Mouse (Mus musculus) E14TG2a.4 (cell line): Measurements from ENCODE around the gene Syndig1.
A peak's percentile ranks its signal among the peaks of the same experiment; 100 is the strongest.

Source experiments
- H3K27me3 ChIP-seq: 2 replicates; pipeline ENCODE4 v1.6.1; 2014; ENCODE audit warnings: low read length, control low read depth; ENCODE audit not compliant: insufficient read depth
- H3K36me3 ChIP-seq: 2 replicates; pipeline ENCODE4 v1.6.1; 2014; ENCODE audit warnings: low read length, control low read depth; ENCODE audit not compliant: insufficient read depth
- H3K4me1 ChIP-seq: replicated peaks from 2 replicates; pipeline ENCODE4 v1.6.1; 2014; ENCODE audit warnings: low read depth, low read length, control low read depth
- H3K4me3 ChIP-seq: replicated peaks from 2 replicates; pipeline ENCODE4 v1.5.1; 2014; ENCODE audit warnings: mild to moderate bottlenecking, low read length
- H3K9me3 ChIP-seq: 2 replicates; pipeline ENCODE4 v1.6.1; 2014; ENCODE audit warnings: low read length, control low read depth
- CTCF ChIP-seq: conservative IDR thresholded peaks from 2 replicates; pipeline ENCODE4 v1.5.1; 2014; ENCODE audit warnings: low read length
- NANOG ChIP-seq: IDR thresholded peaks from 2 replicates; pipeline ENCODE4 v1.6.1; 2014; ENCODE audit warnings: borderline replicate concordance, low read length, mixed read lengths
- POU5F1 ChIP-seq: IDR thresholded peaks from 2 replicates; pipeline ENCODE4 v1.6.1; 2014; ENCODE audit warnings: low read length, borderline replicate concordance

Gene Syndig1

DNA sequence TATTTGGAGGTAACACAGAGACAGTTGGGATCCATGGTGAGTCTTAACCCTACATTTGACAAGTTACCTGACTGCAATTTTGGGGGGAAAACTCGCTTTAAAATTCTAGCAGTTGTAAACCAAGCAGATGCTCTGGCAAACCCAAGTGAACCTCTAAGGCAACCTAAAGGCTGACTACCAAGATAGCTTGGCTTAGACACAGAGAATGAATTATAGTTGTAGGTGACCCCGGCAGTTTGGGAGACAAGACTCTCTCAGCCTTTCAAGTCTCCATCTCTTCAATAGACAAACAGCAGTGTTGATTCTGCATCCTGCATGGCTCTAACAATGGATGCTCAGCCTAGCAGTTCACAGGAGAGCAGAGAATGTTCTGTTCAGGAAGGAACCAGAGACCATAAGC lies at the start of gene Syndig1:
Syndig1 (plus strand) TSS at position 301 of the 400 bp plus-strand sequence.
- H3K36me3 ChIP-seq = no peaks in the 10 kb centered on the region
- H3K9me3 ChIP-seq = no peaks in the 10 kb centered on the region
- H3K27me3 ChIP-seq = peaks cover 44% of the 10 kb centered on the region
- peaks cover 35% of the 10 kb centered on the region for H3K4me1 ChIP-seq
- peak within 1 kb of the TSS; percentile 83 for H3K4me3 ChIP-seq
- TF ChIP-seq CTCF = no peak
- TF ChIP-seq POU5F1 = no peak
- no peak for TF ChIP-seq NANOG

DNA sequence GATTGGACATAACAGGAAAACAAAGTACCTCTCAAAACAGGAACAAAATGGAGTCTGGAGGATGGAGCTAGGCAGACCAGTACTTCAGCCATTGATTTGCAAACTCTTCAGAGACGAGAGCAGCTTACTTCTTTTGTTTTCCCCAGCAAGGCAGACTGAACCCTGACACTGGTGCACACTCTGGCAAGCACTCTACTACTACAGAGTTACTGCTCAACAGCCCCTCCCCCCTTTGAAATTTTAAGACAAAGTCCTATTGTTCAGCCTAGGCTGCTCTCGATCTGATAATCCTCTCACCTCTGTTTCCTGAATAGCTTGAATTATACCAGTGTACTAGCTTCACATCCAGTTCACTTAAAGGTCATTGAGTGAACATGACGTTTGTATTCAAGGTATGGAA lies 30.4 kb upstream of the Syndig1 start:
- no peaks in the 10 kb centered on the region for H3K36me3 ChIP-seq
- peaks cover 28% of the 10 kb centered on the region for H3K4me1 ChIP-seq
- TF ChIP-seq NANOG (peak; percentile 7; the same call in 1 of the 2 replicates), POU5F1 (no peak), CTCF (no peak)
- no peaks in the 10 kb centered on the region for H3K27me3 ChIP-seq
- no peak overlapping the region for H3K4me3 ChIP-seq
- no peaks in the 10 kb centered on the region for H3K9me3 ChIP-seq

DNA sequence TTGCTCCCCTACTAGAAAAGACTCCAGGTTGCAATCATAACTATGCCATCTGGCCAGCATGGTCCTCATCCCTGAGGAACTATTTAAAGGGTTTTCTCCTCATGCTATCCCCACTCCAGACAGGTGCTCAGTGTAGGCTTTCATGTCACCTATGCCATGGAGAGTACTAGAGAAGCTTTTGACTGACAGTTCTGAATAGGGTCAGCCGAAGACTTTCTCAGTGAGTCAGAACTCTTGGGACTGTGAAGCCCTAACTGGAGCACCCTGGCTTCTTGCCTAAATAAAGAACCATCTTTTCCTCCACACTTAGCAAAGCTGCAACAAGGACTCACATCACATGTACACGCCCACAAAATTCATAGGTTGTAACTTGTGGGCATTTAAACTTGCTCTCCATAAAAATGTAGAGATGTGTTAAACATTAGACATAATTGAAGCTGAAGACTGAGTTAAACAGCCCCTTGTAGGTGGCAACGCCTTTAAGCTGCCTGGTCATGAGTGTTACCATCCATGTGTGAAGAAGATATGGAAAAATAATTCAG lies 24.3 kb upstream of the Syndig1 start:
- Histone ChIP-seq H3K4me3 (no peak overlapping the region), H3K36me3 (no peaks in the 10 kb centered on the region), H3K27me3 (no peaks in the 10 kb centered on the region), H3K4me1 (peaks cover 1% of the 10 kb centered on the region; the same call in 1 of the 2 replicates), H3K9me3 (no peaks in the 10 kb centered on the region)
- no peak for TF ChIP-seq CTCF
- TF ChIP-seq POU5F1 = no peak
- no peak for TF ChIP-seq NANOG

DNA sequence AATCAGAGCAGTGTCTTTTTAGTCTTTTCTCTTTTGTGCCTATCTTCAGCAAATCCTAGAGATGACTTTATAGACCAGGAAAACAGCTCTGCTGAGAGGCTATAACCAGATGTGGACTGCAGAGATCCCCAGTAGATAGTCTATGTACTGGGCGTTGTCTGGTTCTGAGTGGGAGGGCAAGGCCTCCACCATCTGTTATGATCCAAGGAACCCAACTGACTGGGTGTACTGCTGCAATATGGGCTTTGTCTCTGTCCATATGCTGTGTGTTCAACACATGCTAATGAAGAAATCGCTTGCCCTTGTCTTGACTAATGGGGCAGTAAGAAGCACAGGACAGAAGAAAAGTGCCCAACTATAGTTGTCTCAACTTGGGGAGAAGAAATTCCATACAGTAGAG lies 23.8 kb upstream of the Syndig1 start:
- TF ChIP-seq POU5F1 (no peak), CTCF (no peak), NANOG (no peak)
- Histone ChIP-seq H3K4me1 (no peaks in the 10 kb centered on the region), H3K9me3 (no peaks in the 10 kb centered on the region), H3K36me3 (no peaks in the 10 kb centered on the region), H3K27me3 (no peaks in the 10 kb centered on the region), H3K4me3 (no peak overlapping the region)

DNA sequence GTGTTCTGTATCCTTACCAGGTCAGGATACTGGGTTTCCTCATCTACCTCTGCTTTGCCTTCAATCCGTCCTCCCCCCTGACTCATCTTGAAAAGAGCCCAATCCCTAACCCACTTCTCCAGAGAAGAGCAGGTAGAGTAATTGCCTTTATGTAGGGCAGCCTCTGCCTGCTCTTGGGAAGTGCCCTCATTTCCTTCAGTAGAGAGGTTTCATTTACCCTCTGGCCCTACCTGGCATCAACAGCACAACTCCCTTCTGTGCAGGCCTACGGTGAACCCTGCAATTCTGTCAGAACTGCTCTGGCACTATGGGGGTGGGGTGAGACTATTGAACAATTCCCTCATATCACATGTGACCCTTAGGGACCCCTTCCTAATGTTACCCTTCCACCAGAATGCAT lies 16.1 kb upstream of the Syndig1 start:
- H3K27me3 ChIP-seq = no peaks in the 10 kb centered on the region
- no peak for TF ChIP-seq NANOG
- TF ChIP-seq CTCF = no peak
- TF ChIP-seq POU5F1 = no peak

DNA sequence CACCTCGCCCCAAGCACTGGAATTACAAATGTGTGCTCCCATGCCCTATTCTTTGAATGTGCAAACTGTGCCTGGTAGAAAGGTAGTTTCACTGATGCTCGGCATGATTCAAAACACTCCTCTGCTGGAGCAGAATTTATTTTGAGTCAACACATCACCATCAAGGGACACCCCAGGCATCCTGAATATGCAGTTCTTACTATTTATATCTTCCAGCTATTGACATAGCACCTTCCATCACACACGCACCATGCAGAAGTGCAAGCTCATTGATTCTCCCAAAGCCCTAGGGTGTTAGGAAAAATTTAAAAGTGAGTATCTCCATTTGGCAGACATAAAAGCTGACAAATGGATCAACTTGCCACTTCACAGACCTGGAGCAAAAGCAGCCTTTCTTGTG lies 10.6 kb upstream of the Syndig1 start:
- no peak for TF ChIP-seq NANOG
- TF ChIP-seq CTCF = no peak
- TF ChIP-seq POU5F1 = no peak
- no peaks in the 10 kb centered on the region for H3K9me3 ChIP-seq
- H3K4me1 ChIP-seq = no peaks in the 10 kb centered on the region
- H3K4me3 ChIP-seq = no peak overlapping the region
- H3K36me3 ChIP-seq = no peaks in the 10 kb centered on the region
- H3K27me3 ChIP-seq = peaks cover 7% of the 10 kb centered on the region; the same call in 1 of the 2 replicates

More for the DNA sequence above, 16.1 kb upstream of the Syndig1 start:
- no peaks in the 10 kb centered on the region for H3K4me1 ChIP-seq
- H3K36me3 ChIP-seq = no peaks in the 10 kb centered on the region
- H3K4me3 ChIP-seq = no peak overlapping the region
- no peaks in the 10 kb centered on the region for H3K9me3 ChIP-seq

DNA sequence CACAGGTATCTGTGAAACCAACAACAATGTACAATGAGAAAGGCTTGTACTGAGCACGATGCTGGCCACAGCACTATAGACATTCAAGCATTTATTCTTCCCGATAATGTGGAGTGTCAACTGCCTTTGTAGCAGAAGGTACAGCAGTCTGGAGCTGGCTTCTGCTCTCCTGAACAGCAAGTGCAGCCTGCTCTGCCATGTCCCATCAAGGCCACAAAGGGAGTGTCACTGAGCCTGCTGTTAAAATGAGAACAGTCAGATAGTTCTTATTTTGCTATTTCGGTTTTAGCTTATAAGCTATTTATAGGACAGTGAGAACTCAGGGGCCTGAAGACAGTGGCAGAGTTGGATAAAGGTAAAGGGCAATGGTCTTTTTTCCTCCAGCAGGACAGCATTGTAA lies 9.3 kb upstream of the Syndig1 start:
- no peak for TF ChIP-seq NANOG
- no peak for TF ChIP-seq POU5F1
- no peak for TF ChIP-seq CTCF
- Histone ChIP-seq H3K4me1 (no peaks in the 10 kb centered on the region), H3K27me3 (peaks cover 7% of the 10 kb centered on the region; the same call in 1 of the 2 replicates)

DNA sequence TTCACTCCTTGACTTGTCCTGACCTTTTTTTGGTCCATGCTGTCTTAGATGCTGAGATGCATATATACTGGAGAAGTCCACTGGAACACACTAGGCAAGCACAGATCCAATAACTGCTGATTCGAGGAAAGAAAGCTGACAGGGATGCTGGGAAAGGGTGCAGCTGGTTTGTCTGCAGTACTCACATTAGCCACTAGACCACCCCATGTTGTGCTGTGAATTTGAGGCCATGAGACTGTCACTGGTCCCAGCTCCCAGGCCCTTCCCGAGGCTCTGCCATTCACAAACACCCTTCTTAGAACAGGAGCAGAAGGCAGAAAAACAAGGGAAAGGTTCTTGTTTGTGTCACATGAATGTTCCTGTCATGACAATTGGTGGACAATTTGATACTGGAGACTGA lies 8.8 kb upstream of the Syndig1 start:
- Histone ChIP-seq H3K9me3 (no peaks in the 10 kb centered on the region), H3K27me3 (peaks cover 7% of the 10 kb centered on the region; the same call in 1 of the 2 replicates), H3K36me3 (no peaks in the 10 kb centered on the region), H3K4me3 (no peak overlapping the region), H3K4me1 (no peaks in the 10 kb centered on the region)
- TF ChIP-seq POU5F1 (no peak), CTCF (peak; percentile 48)

More for the DNA sequence above, 9.3 kb upstream of the Syndig1 start:
- Histone ChIP-seq H3K36me3 (no peaks in the 10 kb centered on the region), H3K9me3 (no peaks in the 10 kb centered on the region), H3K4me3 (no peak overlapping the region)
